Mouse (Mus musculus): ENCODE measurements around the gene Txndc11. TPM values are rescaled to one million over a fixed set of nuclear protein-coding genes. Genes with fewer than 3 reads are reported as not detected.
"Not testable (repeated sequence)": the region's sequence is repeated elsewhere in the genome, so short reads cannot be mapped to it uniquely, and the experiment has no call there.

The Txndc11 gene
- polyA plus RNA-seq, 1 experiment from 2014 or later, result 33.7 TPM

DNA sequence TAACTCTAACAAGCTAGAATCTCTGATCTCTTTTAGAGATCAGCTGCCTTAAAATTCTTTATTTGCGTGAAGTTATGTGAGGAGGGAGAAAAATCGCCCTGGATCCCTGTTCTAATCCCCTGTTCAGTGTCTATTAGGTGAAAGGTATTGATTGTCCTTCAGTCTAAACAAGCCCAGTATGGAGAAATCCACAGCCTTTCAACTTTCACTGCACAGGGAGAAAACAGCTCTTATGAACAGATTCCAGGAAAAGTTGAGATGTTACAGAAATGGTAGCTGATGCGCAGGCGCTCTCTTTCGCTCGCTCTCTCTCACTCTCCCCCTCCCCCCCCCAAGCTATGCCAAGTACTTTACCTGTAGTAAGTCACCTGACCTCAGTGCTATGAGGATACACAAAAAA is 37.2 kb upstream of the Txndc11 start:
- no peak overlapping the region for H3K9ac ChIP-seq (ENCODE audit: low read length)
- no peak overlapping the region for H3K4me3 ChIP-seq (ENCODE audit: low read depth, low read length)
- no peak overlapping the region for H3K4me2 ChIP-seq (ENCODE audit: low read depth, severe bottlenecking)
- H3K27me3 ChIP-seq (ENCODE audit: control insufficient read depth, insufficient read depth, low read length), result no peaks in the 10 kb centered on the region
- no peak overlapping the region for H3K27ac ChIP-seq (replicated peaks; ENCODE audit: low read depth, low read length)
- H3K36me3 ChIP-seq (ENCODE audit: control insufficient read depth, insufficient read depth, low read length), result no peaks in the 10 kb centered on the region
- no peak for DNase-seq (ENCODE audit: low spot score)
- H3K9me3 ChIP-seq (ENCODE audit: control insufficient read depth, low read length), result no peaks in the 10 kb centered on the region
- ATAC-seq (ENCODE audit: insufficient number of reproducible peaks, low FRiP score, low TSS enrichment, low read depth), result no peak
- WGBS, result 88% methylated on average over 6 of the region's 6 CpGs
- H3K4me1 ChIP-seq (ENCODE audit: control insufficient read depth, insufficient read depth, low read length), result no peaks in the 10 kb centered on the region; the same call in 1 of the 2 replicates

DNA sequence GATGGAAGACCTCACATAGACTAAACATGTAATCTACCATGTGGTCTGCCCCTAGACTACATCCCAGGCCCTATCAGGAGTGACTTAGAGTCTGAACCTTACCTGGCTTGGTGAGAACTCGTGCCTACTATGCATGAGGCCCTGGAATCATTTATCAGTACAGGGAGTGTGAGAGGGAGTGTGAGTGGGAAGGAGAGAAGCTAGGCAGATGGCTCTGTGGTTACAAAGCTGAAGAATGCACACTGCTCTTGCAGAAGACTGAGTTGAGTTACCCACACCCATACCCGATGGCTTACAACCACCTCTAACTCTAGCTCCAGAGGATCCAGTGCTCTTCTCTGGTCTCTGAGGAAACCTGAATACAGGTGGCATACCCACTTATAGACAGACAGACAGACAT is 32.0 kb upstream of the Txndc11 start:
- Histone ChIP-seq H3K4me1 (ENCODE audit: control insufficient read depth, insufficient read depth, low read length) (no peaks in the 10 kb centered on the region), H3K9me3 (ENCODE audit: control insufficient read depth, low read length) (no peaks in the 10 kb centered on the region), H3K27ac (replicated peaks; ENCODE audit: low read depth, low read length) (no peak overlapping the region), H3K4me3 (ENCODE audit: low read depth, low read length) (no peak overlapping the region), H3K4me2 (ENCODE audit: low read depth, severe bottlenecking) (no peak overlapping the region), H3K36me3 (ENCODE audit: control insufficient read depth, insufficient read depth, low read length) (no peaks in the 10 kb centered on the region), H3K9ac (ENCODE audit: low read length) (no peak overlapping the region), H3K27me3 (ENCODE audit: control insufficient read depth, insufficient read depth, low read length) (no peaks in the 10 kb centered on the region)
- 82% methylated on average over 2 of the region's 2 CpGs for WGBS
- no peak for ATAC-seq (ENCODE audit: insufficient number of reproducible peaks, low FRiP score, low TSS enrichment, low read depth)
- no peak for DNase-seq (ENCODE audit: low spot score)

DNA sequence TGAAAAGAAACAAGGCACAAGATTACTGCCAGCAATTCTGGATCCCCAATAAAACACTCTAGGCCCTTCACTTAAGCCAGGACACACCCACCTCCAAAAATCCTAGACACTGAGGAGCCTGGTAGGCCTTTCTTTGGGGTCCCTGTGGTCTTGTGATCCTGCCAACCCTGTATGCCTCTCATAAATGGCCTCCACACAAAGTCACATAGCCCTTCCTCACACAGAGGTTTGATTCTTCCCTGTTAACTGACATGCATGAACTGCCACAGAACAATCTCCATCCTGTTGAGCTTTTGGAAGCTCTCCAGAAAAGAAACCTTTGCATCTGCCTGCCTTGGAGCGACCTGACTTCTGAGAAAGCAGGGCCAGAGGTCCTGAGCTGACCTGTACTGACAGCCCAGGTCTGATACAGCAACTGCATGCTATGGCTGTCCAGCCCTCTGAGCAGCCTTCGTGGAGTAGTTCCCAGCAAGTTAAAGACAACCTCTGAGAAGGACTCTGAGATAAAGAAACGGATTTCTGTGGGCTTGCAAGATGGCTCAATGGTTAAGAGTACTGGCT is 30.3 kb upstream of the Txndc11 start:
- no peak overlapping the region for H3K4me2 ChIP-seq (ENCODE audit: low read depth, severe bottlenecking)
- H3K9me3 ChIP-seq (ENCODE audit: control insufficient read depth, low read length), result no peaks in the 10 kb centered on the region
- H3K4me1 ChIP-seq (ENCODE audit: control insufficient read depth, insufficient read depth, low read length), result no peaks in the 10 kb centered on the region
- no peaks in the 10 kb centered on the region for H3K36me3 ChIP-seq (ENCODE audit: control insufficient read depth, insufficient read depth, low read length)
- H3K9ac ChIP-seq (ENCODE audit: low read length), result no peak overlapping the region
- no peaks in the 10 kb centered on the region for H3K27me3 ChIP-seq (ENCODE audit: control insufficient read depth, insufficient read depth, low read length)
- WGBS, result 77% methylated on average over 3 of the region's 3 CpGs
- no peak overlapping the region for H3K27ac ChIP-seq (replicated peaks; ENCODE audit: low read depth, low read length)
- DNase-seq (ENCODE audit: low spot score) (no peak), ATAC-seq (ENCODE audit: insufficient number of reproducible peaks, low FRiP score, low TSS enrichment, low read depth) (no peak)
- H3K4me3 ChIP-seq (ENCODE audit: low read depth, low read length), result no peak overlapping the region

DNA sequence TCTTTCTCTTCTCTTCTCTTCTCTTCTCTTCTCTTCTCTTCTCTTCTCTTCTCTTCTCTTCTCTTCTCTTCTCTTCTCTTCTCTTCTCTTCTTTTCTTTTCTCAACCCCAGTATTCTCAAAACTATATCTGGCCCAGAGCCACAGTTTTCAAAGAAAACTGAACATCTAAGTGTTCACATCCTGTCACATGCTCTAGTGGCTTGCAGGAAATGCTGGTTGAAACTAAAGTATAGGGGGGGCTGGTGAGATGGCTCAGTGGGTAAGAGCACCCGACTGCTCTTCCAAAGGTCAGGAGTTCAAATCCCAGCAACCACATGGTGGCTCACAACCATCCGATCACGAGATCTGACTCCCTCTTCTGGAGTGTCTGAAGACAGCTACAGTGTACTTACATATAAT is 23.3 kb upstream of the Txndc11 start:
- H3K9me3 ChIP-seq (ENCODE audit: control insufficient read depth, low read length); ATAC-seq (ENCODE audit: insufficient number of reproducible peaks, low FRiP score, low TSS enrichment, low read depth); H3K4me3 ChIP-seq (ENCODE audit: low read depth, low read length); H3K4me2 ChIP-seq (ENCODE audit: low read depth, severe bottlenecking); H3K9ac ChIP-seq (ENCODE audit: low read length); H3K4me1 ChIP-seq (ENCODE audit: control insufficient read depth, insufficient read depth, low read length); H3K27ac ChIP-seq (replicated peaks; ENCODE audit: low read depth, low read length); DNase-seq (ENCODE audit: low spot score); H3K27me3 ChIP-seq (ENCODE audit: control insufficient read depth, insufficient read depth, low read length): not testable (repeated sequence)
- 68% methylated on average over 1 of the region's 3 CpGs for WGBS
- H3K36me3 ChIP-seq (ENCODE audit: control insufficient read depth, insufficient read depth, low read length), result peaks cover 12% of the 10 kb centered on the region; the same call in 1 of the 2 replicates

DNA sequence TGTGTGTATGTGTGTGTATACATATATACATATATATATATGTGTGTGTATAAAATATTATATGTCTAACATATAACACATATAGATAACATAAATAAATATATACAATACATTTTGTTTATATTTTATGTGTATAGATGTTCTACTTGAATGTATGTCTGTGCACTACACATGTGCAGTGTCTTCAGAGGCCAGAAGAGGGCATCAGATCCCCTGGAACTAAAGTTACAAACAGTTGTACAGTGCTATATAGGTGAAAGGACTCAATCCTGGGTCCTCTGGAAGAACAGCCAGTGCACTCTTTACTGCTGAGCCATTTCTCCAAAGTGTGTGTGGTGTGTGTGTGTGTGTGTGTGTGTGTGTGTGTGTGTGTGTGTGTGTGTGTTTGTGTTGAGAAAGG is 20.1 kb upstream of the Txndc11 start:
- Histone ChIP-seq H3K9ac (ENCODE audit: low read length) (no peak overlapping the region), H3K4me2 (ENCODE audit: low read depth, severe bottlenecking) (no peak overlapping the region), H3K4me1 (ENCODE audit: control insufficient read depth, insufficient read depth, low read length) (no peaks in the 10 kb centered on the region), H3K27ac (replicated peaks; ENCODE audit: low read depth, low read length) (no peak overlapping the region), H3K27me3 (ENCODE audit: control insufficient read depth, insufficient read depth, low read length) (no peaks in the 10 kb centered on the region), H3K36me3 (ENCODE audit: control insufficient read depth, insufficient read depth, low read length) (peaks cover 13% of the 10 kb centered on the region; the same call in 1 of the 2 replicates), H3K9me3 (ENCODE audit: control insufficient read depth, low read length) (no peaks in the 10 kb centered on the region), H3K4me3 (ENCODE audit: low read depth, low read length) (no peak overlapping the region)
- DNase-seq (ENCODE audit: low spot score) (no peak), ATAC-seq (ENCODE audit: insufficient number of reproducible peaks, low FRiP score, low TSS enrichment, low read depth) (no peak)

DNA sequence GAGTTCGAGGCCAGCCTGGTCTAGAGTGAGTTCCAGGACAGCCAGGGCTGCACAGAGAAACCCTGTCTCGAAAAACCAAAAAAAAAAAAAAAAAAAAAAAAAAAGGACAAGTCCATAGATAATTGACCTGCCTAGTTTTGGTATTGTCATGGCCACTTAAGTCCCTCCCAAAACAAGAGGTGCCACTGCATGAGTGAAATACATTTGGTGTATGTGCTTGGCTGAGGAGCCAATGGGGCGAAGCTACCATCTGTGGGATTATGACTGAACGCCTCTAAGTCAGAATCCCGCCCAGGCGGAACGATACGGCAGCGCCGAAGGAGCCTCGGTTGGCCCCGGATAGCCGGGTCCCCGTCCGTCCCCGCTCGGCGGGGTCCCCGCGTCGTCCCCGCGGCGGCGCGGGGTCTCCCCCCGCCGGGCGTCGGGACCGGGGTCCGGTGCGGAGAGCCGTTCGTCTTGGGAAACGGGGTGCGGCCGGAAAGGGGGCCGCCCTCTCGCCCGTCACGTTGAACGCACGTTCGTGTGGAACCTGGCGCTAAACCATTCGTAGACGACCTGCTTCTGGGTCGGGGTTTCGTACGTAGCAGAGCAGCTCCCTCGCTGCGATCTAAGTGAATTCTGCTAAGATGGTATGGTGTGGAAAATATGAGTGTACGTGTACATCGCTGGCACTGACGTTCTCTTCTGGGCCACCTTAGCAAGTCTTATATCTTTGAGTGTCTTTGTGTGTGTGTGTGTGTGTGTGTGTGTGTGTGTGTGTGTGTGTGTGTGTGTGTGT is 9.4 kb upstream of the Txndc11 start:
- H3K4me1 ChIP-seq (ENCODE audit: control insufficient read depth, insufficient read depth, low read length); H3K4me3 ChIP-seq (ENCODE audit: low read depth, low read length); H3K9ac ChIP-seq (ENCODE audit: low read length); H3K4me2 ChIP-seq (ENCODE audit: low read depth, severe bottlenecking); H3K9me3 ChIP-seq (ENCODE audit: control insufficient read depth, low read length); H3K36me3 ChIP-seq (ENCODE audit: control insufficient read depth, insufficient read depth, low read length); H3K27ac ChIP-seq (replicated peaks; ENCODE audit: low read depth, low read length); H3K27me3 ChIP-seq (ENCODE audit: control insufficient read depth, insufficient read depth, low read length); ATAC-seq (ENCODE audit: insufficient number of reproducible peaks, low FRiP score, low TSS enrichment, low read depth): not testable (repeated sequence)
- DNase-seq (ENCODE audit: low spot score), result peak; percentile 48
- WGBS, result 17% methylated on average over 54 of the region's 56 CpGs

DNA sequence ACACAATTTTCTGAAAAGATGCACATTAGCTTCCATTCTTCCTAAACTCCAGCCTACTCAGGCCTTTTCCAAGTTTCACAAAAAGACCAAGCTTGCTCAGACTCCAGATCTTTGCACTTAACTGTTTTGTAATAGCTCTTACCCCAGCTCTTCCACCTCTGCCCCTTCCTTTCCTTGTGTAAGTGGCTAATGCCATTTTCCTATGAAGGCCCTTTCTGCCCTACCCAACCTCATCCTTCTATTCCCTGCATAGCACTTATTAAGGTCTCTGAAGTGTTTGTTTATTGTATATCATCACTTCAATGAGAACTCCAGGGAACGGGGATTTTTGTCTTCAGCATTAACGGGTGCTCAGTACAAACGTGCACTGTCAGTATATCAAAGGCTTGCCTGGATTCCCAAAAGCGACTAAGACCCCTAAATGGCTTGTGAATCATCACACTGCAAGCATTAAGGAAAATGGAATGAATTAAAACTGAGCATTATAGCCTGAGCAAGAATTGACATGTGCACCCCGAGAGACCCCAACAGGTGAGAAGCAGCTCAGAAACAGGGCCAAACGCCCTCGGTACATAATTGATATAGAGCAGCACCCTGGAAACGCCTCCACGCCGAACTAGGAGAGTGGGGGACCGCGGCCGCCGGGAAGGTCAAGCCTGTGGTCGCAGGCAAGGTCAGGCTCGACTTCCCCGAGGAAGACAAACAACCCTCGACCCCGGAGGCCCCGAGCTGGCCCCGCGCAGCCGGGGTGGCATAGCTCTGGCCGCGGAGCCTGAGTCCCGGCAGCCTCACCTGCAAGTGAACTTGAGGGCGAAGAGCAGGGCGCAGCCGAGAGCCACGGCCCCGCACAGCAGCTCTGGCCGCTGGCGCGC is 738 bp downstream of the Txndc11 start:
- under 1% methylated on average over 32 of the region's 34 CpGs for WGBS
- no peak; the same call in 1 of the 2 replicates for ATAC-seq (ENCODE audit: insufficient number of reproducible peaks, low FRiP score, low TSS enrichment, low read depth)
- Histone ChIP-seq H3K4me1 (ENCODE audit: control insufficient read depth, insufficient read depth, low read length) (peaks cover 5% of the 10 kb centered on the region), H3K4me3 (ENCODE audit: low read depth, low read length) (peak overlapping the region; percentile 87), H3K36me3 (ENCODE audit: control insufficient read depth, insufficient read depth, low read length) (no peaks in the 10 kb centered on the region), H3K9me3 (ENCODE audit: control insufficient read depth, low read length) (no peaks in the 10 kb centered on the region), H3K27me3 (ENCODE audit: control insufficient read depth, insufficient read depth, low read length) (no peaks in the 10 kb centered on the region), H3K4me2 (ENCODE audit: low read depth, severe bottlenecking) (peak overlapping the region; percentile 75), H3K9ac (ENCODE audit: low read length) (peak overlapping the region; percentile 89), H3K27ac (replicated peaks; ENCODE audit: low read depth, low read length) (peak overlapping the region; percentile 71; the same call in 1 of the 2 replicates)
- DNase-seq (ENCODE audit: low spot score), result no peak

DNA sequence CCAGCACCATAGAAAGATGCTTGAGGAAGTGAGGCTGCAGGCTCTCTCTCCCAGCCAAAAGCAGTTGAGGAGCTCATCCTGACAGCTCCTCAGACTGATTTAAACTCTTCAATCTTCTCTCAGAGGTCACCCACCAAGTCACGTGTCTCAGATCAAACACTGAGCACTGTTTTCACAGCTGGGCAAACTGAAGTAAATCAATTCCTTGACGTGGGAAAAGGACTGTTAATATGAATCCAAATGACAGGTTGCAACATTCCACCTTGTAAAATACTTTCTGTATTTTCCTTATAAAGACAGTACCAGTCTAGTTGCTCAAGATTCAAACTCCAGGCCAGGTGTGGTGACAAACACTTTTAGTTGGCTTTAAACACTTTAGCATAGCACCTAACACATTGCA is 1.6 kb downstream of the Txndc11 start:
- 0 out of 2 replicates have a peak overlapping the region, but pooled peaks have one; percentile 28 for H3K9ac ChIP-seq (ENCODE audit: low read length)
- peaks cover 5% of the 10 kb centered on the region for H3K4me1 ChIP-seq (ENCODE audit: control insufficient read depth, insufficient read depth, low read length)
- H3K4me3 ChIP-seq (ENCODE audit: low read depth, low read length), result no peak overlapping the region
- no peak overlapping the region for H3K27ac ChIP-seq (replicated peaks; ENCODE audit: low read depth, low read length)
- H3K36me3 ChIP-seq (ENCODE audit: control insufficient read depth, insufficient read depth, low read length), result no peaks in the 10 kb centered on the region; the same call in 1 of the 2 replicates
- peak overlapping the region; percentile 75 for H3K4me2 ChIP-seq (ENCODE audit: low read depth, severe bottlenecking)
- 5% methylated on average over 2 of the region's 2 CpGs for WGBS
- DNase-seq (ENCODE audit: low spot score) (no peak), ATAC-seq (ENCODE audit: insufficient number of reproducible peaks, low FRiP score, low TSS enrichment, low read depth) (no peak)
- H3K9me3 ChIP-seq (ENCODE audit: control insufficient read depth, low read length), result no peaks in the 10 kb centered on the region
- H3K27me3 ChIP-seq (ENCODE audit: control insufficient read depth, insufficient read depth, low read length), result no peaks in the 10 kb centered on the region

Measured in limb, embryonic 11.5 days (tissue).